In genomic region chr4:70365061-70365858, GRCm38 (mm10) we compare ENCODE assay signal across 17 mouse cellular contexts. TPM values are rescaled to one million over a fixed set of nuclear protein-coding genes. Genes with fewer than 3 reads are reported as not detected.
DNase-seq lines count a peak whose midpoint lies in the region; ATAC-seq and TF ChIP-seq lines count a peak whose summit lies in the region.
"Had no signal": no experiment of that assay in that cellular context is flagged by ENCODE, and none has a peak within 500 bp of the region (broad histone marks: within the 10 kb centered on the region; RNA-seq: fewer than 3 reads in every experiment).

No protein-coding gene starts in this region.

- no peak for TF ChIP-seq POLR2A in lung, adult 2 months (IDR thresholded peaks at IDR 0.05; ENCODE audit: borderline replicate concordance, extremely low read depth, low read depth, low read length)

- no peaks in the 10 kb centered on the region for H3K27me3 ChIP-seq in forebrain, embryonic 11.5 days (ENCODE audit: control insufficient read depth, insufficient read depth, low read length)
- H3K27me3 ChIP-seq in forebrain, postnatal 0 days (ENCODE audit: insufficient read depth, low read length), result no peaks in the 10 kb centered on the region
- no peaks in the 10 kb centered on the region for H3K27me3 ChIP-seq in neural tube, embryonic 11.5 days (ENCODE audit: control insufficient read depth, insufficient read depth, low read length)
- no peaks in the 10 kb centered on the region for H3K27me3 ChIP-seq in midbrain, embryonic 14.5 days (ENCODE audit: control insufficient read depth, insufficient read depth, low read length)
- H3K27me3 ChIP-seq: liver, embryonic 13.5 days had no signal

- no peak for DNase-seq in forebrain, embryonic 11.5 days (ENCODE audit: low spot score)
- DNase-seq in forebrain, postnatal 0 days, result no peak
- peak; percentile 15 for DNase-seq in neural tube, embryonic 11.5 days (ENCODE audit: low spot score)
- no peak for DNase-seq in neural tube, embryonic 10.5 days (ENCODE audit: extremely low spot score, low spot score)
- DNase-seq in midbrain, embryonic 14.5 days, result no peak
- DNase-seq in cerebellum, adult 9-10 months, result no peak
- DNase-seq in lung, adult 2 months, result no peak
- no peak for DNase-seq in left cerebral cortex, postnatal 25 days (ENCODE audit: low spot score in 2 of 2)
- DNase-seq: cerebellum, postnatal 10 days; gastrocnemius, postnatal 14 days; heart, postnatal 36 days; kidney, adult 11 months; liver, embryonic 13.5 days; lung, postnatal 14 days; thymus, adult 2 months had no signal

- no peaks in the 10 kb centered on the region; the same call in 1 of the 2 replicates for H3K36me3 ChIP-seq in forebrain, embryonic 11.5 days (ENCODE audit: control insufficient read depth, insufficient read depth, low read length)
- peaks cover 5% of the 10 kb centered on the region; the same call in 1 of the 2 replicates for H3K36me3 ChIP-seq in forebrain, postnatal 0 days (ENCODE audit: insufficient read depth)
- no peaks in the 10 kb centered on the region; the same call in 1 of the 2 replicates for H3K36me3 ChIP-seq in neural tube, embryonic 11.5 days (ENCODE audit: control insufficient read depth, insufficient read depth, low read length)
- no peaks in the 10 kb centered on the region for H3K36me3 ChIP-seq in midbrain, embryonic 14.5 days (ENCODE audit: control insufficient read depth, insufficient read depth, low read length)

- ATAC-seq in forebrain, embryonic 11.5 days (replicated peaks; ENCODE audit: low FRiP score), result peak; percentile 82
- ATAC-seq in forebrain, postnatal 0 days, result no peak
- peak; percentile 83 for ATAC-seq in neural tube, embryonic 11.5 days (ENCODE audit: insufficient read depth, low FRiP score, low TSS enrichment)
- ATAC-seq in midbrain, embryonic 14.5 days (ENCODE audit: low FRiP score, low TSS enrichment), result peak; percentile 11; the same call in 1 of the 2 replicates

- no peak overlapping the region for H3K4me3 ChIP-seq in forebrain, embryonic 11.5 days (ENCODE audit: low read depth, low read length)
- no peak overlapping the region for H3K4me3 ChIP-seq in forebrain, postnatal 0 days (ENCODE audit: low read depth, low read length)
- H3K4me3 ChIP-seq in neural tube, embryonic 11.5 days (ENCODE audit: low read depth, low read length), result no peak overlapping the region
- H3K4me3 ChIP-seq in midbrain, embryonic 14.5 days (replicated peaks; ENCODE audit: low read depth, low read length), result no peak overlapping the region
- H3K4me3 ChIP-seq in lung, adult 2 months (replicated peaks; ENCODE audit: extremely low read depth, low read depth, low read length), result no peak overlapping the region
- H3K4me3 ChIP-seq: layer of hippocampus, adult 2 months; liver, embryonic 13.5 days had no signal

- 44% methylated on average over 11 of the region's 11 CpGs for WGBS in forebrain, embryonic 11.5 days
- 52% methylated on average over 11 of the region's 11 CpGs for WGBS in forebrain, postnatal 0 days
- 72% methylated on average over 11 of the region's 11 CpGs for WGBS in neural tube, embryonic 11.5 days
- WGBS in midbrain, embryonic 14.5 days, result 61% methylated on average over 11 of the region's 11 CpGs
- WGBS in lung, adult 2 months, result 95% methylated on average over 11 of the region's 11 CpGs

- no peak overlapping the region for H3K27ac ChIP-seq in forebrain, embryonic 11.5 days (ENCODE audit: low read depth, low read length)
- H3K27ac ChIP-seq in forebrain, postnatal 0 days (ENCODE audit: low read depth, low read length), result no peak overlapping the region
- no peak overlapping the region for H3K27ac ChIP-seq in neural tube, embryonic 11.5 days (ENCODE audit: low read depth, low read length)
- H3K27ac ChIP-seq in midbrain, embryonic 14.5 days (replicated peaks; ENCODE audit: low read depth, low read length), result no peak overlapping the region
- H3K27ac ChIP-seq: layer of hippocampus, adult 2 months; liver, embryonic 13.5 days had no signal

- TF ChIP-seq CTCF in forebrain, postnatal 0 days (IDR thresholded peaks at IDR 0.05; ENCODE audit: low read depth), result no peak
- TF ChIP-seq CTCF in lung, adult 2 months (IDR thresholded peaks at IDR 0.05; ENCODE audit: insufficient read depth, low read length), result no peak

- H3K4me1 ChIP-seq in forebrain, embryonic 11.5 days (replicated peaks; ENCODE audit: control insufficient read depth, insufficient read depth, low read length), result no peaks in the 10 kb centered on the region
- H3K4me1 ChIP-seq in forebrain, postnatal 0 days (ENCODE audit: insufficient read depth), result no peaks in the 10 kb centered on the region
- H3K4me1 ChIP-seq in neural tube, embryonic 11.5 days (ENCODE audit: control insufficient read depth, insufficient read depth, low read length), result no peaks in the 10 kb centered on the region
- peaks cover 7% of the 10 kb centered on the region for H3K4me1 ChIP-seq in midbrain, embryonic 14.5 days (ENCODE audit: control insufficient read depth, insufficient read depth, low read length)
- H3K4me1 ChIP-seq in lung, adult 2 months (ENCODE audit: control insufficient read depth, insufficient read depth, low read length), result no peaks in the 10 kb centered on the region
- H3K4me1 ChIP-seq: liver, embryonic 13.5 days had no signal

- no peak overlapping the region for H3K9ac ChIP-seq in forebrain, embryonic 11.5 days (ENCODE audit: low read length)
- H3K9ac ChIP-seq in forebrain, postnatal 0 days, result no peak overlapping the region
- no peak overlapping the region for H3K9ac ChIP-seq in neural tube, embryonic 11.5 days (ENCODE audit: low read length)
- no peak overlapping the region for H3K9ac ChIP-seq in midbrain, embryonic 14.5 days (replicated peaks; ENCODE audit: low read length)
- H3K9ac ChIP-seq: liver, embryonic 13.5 days had no signal

- no peaks in the 10 kb centered on the region for H3K9me3 ChIP-seq in forebrain, embryonic 11.5 days (ENCODE audit: control insufficient read depth, low read length)
- no peaks in the 10 kb centered on the region for H3K9me3 ChIP-seq in forebrain, postnatal 0 days (ENCODE audit: low read length)
- H3K9me3 ChIP-seq in neural tube, embryonic 11.5 days (ENCODE audit: control insufficient read depth, low read length), result no peaks in the 10 kb centered on the region
- H3K9me3 ChIP-seq in midbrain, embryonic 14.5 days (ENCODE audit: control insufficient read depth, low read length), result no peaks in the 10 kb centered on the region
- H3K9me3 ChIP-seq: liver, embryonic 13.5 days had no signal

- H3K4me2 ChIP-seq in forebrain, embryonic 11.5 days (ENCODE audit: low read depth, low read length, severe bottlenecking), result no peak overlapping the region
- no peak overlapping the region for H3K4me2 ChIP-seq in forebrain, postnatal 0 days (ENCODE audit: low read depth)
- H3K4me2 ChIP-seq in neural tube, embryonic 11.5 days (ENCODE audit: low read depth), result no peak overlapping the region
- H3K4me2 ChIP-seq in midbrain, embryonic 14.5 days (ENCODE audit: low read length), result no peak overlapping the region
- H3K4me2 ChIP-seq: heart, embryonic 11.5 days; liver, embryonic 13.5 days had no signal

- intact Hi-C loops in left cerebral cortex, postnatal 25 days (cut with DNase I), result no loop called here

RNA-seq across cellular contexts. Expression of gene Cdk5rap2, which starts 45.0 kb away (rescaled TPM):
- polyA plus RNA-seq in forebrain, embryonic 11.5 days (2014; fragmentation: Nextera tagmentation; extraction: Ambion mirVana), result 25.6 and 26.1 TPM in 2 replicates
- 9.5 and 16.7 TPM in 2 replicates for total RNA-seq in forebrain, postnatal 0 days (2014; rRNA removed)
- 5.6 and 6.1 TPM in 2 replicates for polyA plus RNA-seq in forebrain, postnatal 0 days (2015; fragmentation: Nextera tagmentation; extraction: Ambion mirVana)
- 19.0 and 24.9 TPM in 2 replicates for polyA plus RNA-seq in neural tube, embryonic 11.5 days (2014; fragmentation: Nextera tagmentation; extraction: Ambion mirVana)
- 9.9 and 14.8 TPM in 2 replicates for polyA plus RNA-seq in midbrain, embryonic 14.5 days (2014; fragmentation: Nextera tagmentation; extraction: Ambion mirVana)
- 3.0 and 3.3 TPM in 2 replicates for polyA plus RNA-seq in lung, adult 2 months (2012; rRNA removed)
- total RNA-seq in left cerebral cortex, postnatal 25 days (2021), result 1 to 10 TPM; 7.0 to 8.9 TPM
